Mouse (Mus musculus): ENCODE results near the gene C130074G19Rik. TPM values are rescaled to one million over a fixed set of nuclear protein-coding genes. Genes with fewer than 3 reads are reported as not detected.

The C130074G19Rik gene
- total and polyA plus RNA-seq, 3 experiments = not detected

DNA sequence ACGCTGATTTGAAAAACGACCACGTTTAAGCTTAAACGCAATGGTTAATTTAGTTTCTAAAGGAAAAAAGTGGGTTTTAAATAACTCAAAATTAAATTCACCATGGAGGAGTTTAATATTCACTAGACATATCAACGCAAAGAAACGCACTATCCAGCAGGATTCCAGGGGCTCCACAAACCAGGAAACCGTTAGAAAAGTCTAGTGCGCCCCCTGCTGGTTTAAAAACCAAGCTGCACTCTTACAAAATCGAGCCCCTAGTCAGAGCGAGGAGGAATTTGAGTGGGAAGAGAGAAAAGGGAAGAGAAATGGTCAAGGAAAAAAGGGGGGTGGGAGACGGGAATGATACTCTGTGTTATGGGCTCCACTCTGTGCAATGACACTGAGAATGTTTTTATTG, 57.9 kb downstream of the C130074G19Rik start:
- Histone ChIP-seq H3K9me3 (replicated peaks; ENCODE audit: insufficient read depth, low read length) (no peaks in the 10 kb centered on the region), H3K36me3 (ENCODE audit: control insufficient read depth in 1 of 2, insufficient read depth in 2 of 2, low read length in 2 of 2) (peaks cover 0 to 6% of the 10 kb centered on the region in 2 experiments; a peak in 2 of 4 replicates), H3K79me2 (ENCODE audit: control insufficient read depth, insufficient read depth, low read length, poor library complexity) (no peaks in the 10 kb centered on the region), H3K27me3 (ENCODE audit: control insufficient read depth in 1 of 2, insufficient read depth in 2 of 2, low read length in 2 of 2) (no peaks in the 10 kb centered on the region), H3K4me3 (ENCODE audit: control insufficient read depth in 1 of 2, insufficient read depth in 1 of 2, low read depth in 2 of 2, low read length in 2 of 2) (no peak overlapping the region), H3K4me1 (ENCODE audit: control insufficient read depth in 1 of 2, insufficient read depth in 2 of 2, low read length in 2 of 2) (no peaks in the 10 kb centered on the region), H3K27ac (ENCODE audit: control insufficient read depth, low read depth, low read length) (no peak overlapping the region), H3K9ac (ENCODE audit: control insufficient read depth, low read depth, low read length, poor library complexity, severe bottlenecking) (no peak overlapping the region)
- DNase-seq (ENCODE audit: low read depth, low spot score) = peak; percentile 53
- no peak for TF ChIP-seq E2F4 (IDR thresholded peaks at IDR 0.05; ENCODE audit: borderline replicate concordance, low read depth, low read length)
- no peak for TF ChIP-seq POLR2AphosphoS2 (IDR thresholded peaks at IDR 0.05; ENCODE audit: low read length)
- TF ChIP-seq CTCF (IDR thresholded peaks at IDR 0.05 in 2 of 3, conservative IDR thresholded peaks at IDR 0.05 in 1 of 3; ENCODE audit: control insufficient read depth in 1 of 3, insufficient read depth in 1 of 3, low read depth in 2 of 3, low read length in 3 of 3, poor library complexity in 1 of 3, severe bottlenecking in 1 of 3) = peak; percentile 46 to 75 (median 59); a peak in 5 of 6 replicates
- TF ChIP-seq ELF1 (IDR thresholded peaks at IDR 0.05; ENCODE audit: low read depth, low read length) = peak; percentile 36; the same call in 1 of the 2 replicates
- TF ChIP-seq SMC3 (IDR thresholded peaks at IDR 0.05; ENCODE audit: low read depth, low read length) = peak; percentile 22; the same call in 1 of the 2 replicates

GRCm38 (mm10) chr1:184824439-184824851, 58.6 kb downstream of the C130074G19Rik start:
- H3K4me1 ChIP-seq (ENCODE audit: control insufficient read depth in 1 of 2, insufficient read depth in 2 of 2, low read length in 2 of 2) = no peaks in the 10 kb centered on the region
- H3K27me3 ChIP-seq (ENCODE audit: control insufficient read depth in 1 of 2, insufficient read depth in 2 of 2, low read length in 2 of 2) = no peaks in the 10 kb centered on the region
- peak; percentile 79 for DNase-seq (ENCODE audit: low read depth, low spot score)
- H3K79me2 ChIP-seq (ENCODE audit: control insufficient read depth, insufficient read depth, low read length, poor library complexity) = no peaks in the 10 kb centered on the region
- no peak for TF ChIP-seq CHD1 (IDR thresholded peaks at IDR 0.05; ENCODE audit: low read depth, low read length)
- 0 out of 2 replicates have a peak, but pooled peaks have one; percentile 9 for TF ChIP-seq TCF12 (IDR thresholded peaks at IDR 0.05; ENCODE audit: low read depth, low read length)
- peak; percentile 69 for TF ChIP-seq RAD21 (IDR thresholded peaks at IDR 0.05; ENCODE audit: low read depth, low read length)
- TF ChIP-seq NELFE (IDR thresholded peaks at IDR 0.05; ENCODE audit: low read depth, low read length) = no peak
- TF ChIP-seq SMC3 (IDR thresholded peaks at IDR 0.05; ENCODE audit: low read depth, low read length) = peak; percentile 62
- TF ChIP-seq CTCF (IDR thresholded peaks at IDR 0.05 in 2 of 3, conservative IDR thresholded peaks at IDR 0.05 in 1 of 3; ENCODE audit: control insufficient read depth in 1 of 3, insufficient read depth in 1 of 3, low read depth in 2 of 3, low read length in 3 of 3, poor library complexity in 1 of 3, severe bottlenecking in 1 of 3) = peak; percentile 76 to 97 (median 86)
- 0 out of 2 replicates have a peak, but pooled peaks have one; percentile 52 for TF ChIP-seq MYC (IDR thresholded peaks at IDR 0.05; ENCODE audit: low read depth, low read length)
- TF ChIP-seq MAX (IDR thresholded peaks at IDR 0.05; ENCODE audit: low read length) = peak; percentile 70
- no peak for TF ChIP-seq GATA1 (IDR thresholded peaks at IDR 0.05; ENCODE audit: low read depth, low read length)
- H3K36me3 ChIP-seq (ENCODE audit: control insufficient read depth in 1 of 2, insufficient read depth in 2 of 2, low read length in 2 of 2) = peaks cover 0 to 6% of the 10 kb centered on the region in 2 experiments; a peak in 2 of 4 replicates
- no peaks in the 10 kb centered on the region for H3K9me3 ChIP-seq (replicated peaks; ENCODE audit: insufficient read depth, low read length)
- H3K4me3 ChIP-seq (ENCODE audit: control insufficient read depth in 1 of 2, insufficient read depth in 1 of 2, low read depth in 2 of 2, low read length in 2 of 2) = no peak overlapping the region
- H3K9ac ChIP-seq (ENCODE audit: control insufficient read depth, low read depth, low read length, poor library complexity, severe bottlenecking) = no peak overlapping the region
- H3K27ac ChIP-seq (ENCODE audit: control insufficient read depth, low read depth, low read length) = no peak overlapping the region

GRCm38 (mm10) chr1:184822678-184823077, 60.3 kb downstream of the C130074G19Rik start:
- no peak overlapping the region for H3K4me3 ChIP-seq (ENCODE audit: control insufficient read depth in 1 of 2, insufficient read depth in 1 of 2, low read depth in 2 of 2, low read length in 2 of 2)
- H3K36me3 ChIP-seq (ENCODE audit: control insufficient read depth in 1 of 2, insufficient read depth in 2 of 2, low read length in 2 of 2) = peaks cover 0 to 3% of the 10 kb centered on the region in 2 experiments; a peak in 2 of 4 replicates
- H3K4me1 ChIP-seq (ENCODE audit: control insufficient read depth in 1 of 2, insufficient read depth in 2 of 2, low read length in 2 of 2) = no peaks in the 10 kb centered on the region
- H3K9ac ChIP-seq (ENCODE audit: control insufficient read depth, low read depth, low read length, poor library complexity, severe bottlenecking) = no peak overlapping the region
- TF ChIP-seq TAL1 (IDR thresholded peaks at IDR 0.05; ENCODE audit: low read length) = no peak
- TF ChIP-seq SIN3A (IDR thresholded peaks at IDR 0.05; ENCODE audit: low read length) = no peak
- TF ChIP-seq MXI1 (IDR thresholded peaks at IDR 0.05; ENCODE audit: low read depth, low read length) = no peak
- TF ChIP-seq ZKSCAN1 (IDR thresholded peaks at IDR 0.05; ENCODE audit: low read depth, low read length) = no peak
- TF ChIP-seq TBP (IDR thresholded peaks at IDR 0.05; ENCODE audit: low read depth, low read length) = no peak
- no peak overlapping the region for H3K27ac ChIP-seq (ENCODE audit: control insufficient read depth, low read depth, low read length)
- no peaks in the 10 kb centered on the region for H3K27me3 ChIP-seq (ENCODE audit: control insufficient read depth in 1 of 2, insufficient read depth in 2 of 2, low read length in 2 of 2)
- no peaks in the 10 kb centered on the region for H3K79me2 ChIP-seq (ENCODE audit: control insufficient read depth, insufficient read depth, low read length, poor library complexity)
- H3K9me3 ChIP-seq (replicated peaks; ENCODE audit: insufficient read depth, low read length) = no peaks in the 10 kb centered on the region
- DNase-seq (ENCODE audit: low read depth, low spot score) = no peak

Data from MEL (cell line).